Mouse (Mus musculus) CH12.LX (cell line): Measurements from ENCODE around the gene Osbpl3. TPM values are rescaled to one million over a fixed set of nuclear protein-coding genes. Genes with fewer than 3 reads are reported as not detected.

Source experiments
- DNase-seq: peaks from one replicate; pipeline ENCODE4 v3.0.0-alpha.2; 2013; ENCODE audit errors: extremely low read depth
- H3K27ac ChIP-seq: 2 replicates; pipeline ENCODE4 v1.5.1; 2012; ENCODE audit warnings: low read depth, mild to moderate bottlenecking, control low read depth, moderate library complexity; ENCODE audit not compliant: insufficient read depth
- H3K27me3 ChIP-seq: replicated peaks from 2 replicates; pipeline ENCODE3; 2012; ENCODE audit warnings: inconsistent platforms
- H3K36me3 ChIP-seq, 2 experiments: replicated peaks in 1 of 2; 2 replicates each; pipeline versions ENCODE3 to v1.6.1; 2012; ENCODE audit warnings: inconsistent platforms in 1 of 2, low read length in 1 of 2, mild to moderate bottlenecking in 1 of 2, mixed read lengths in 1 of 2, moderate library complexity in 1 of 2; ENCODE audit not compliant: control insufficient read depth in 1 of 2, insufficient read depth in 1 of 2
- H3K4me1 ChIP-seq, 2 experiments: 2 replicates each; pipeline ENCODE4 v1.6.1; 2012; ENCODE audit warnings: inconsistent platforms in 1 of 2, moderate library complexity in 1 of 2; ENCODE audit not compliant: insufficient read depth in 2 of 2, control insufficient read depth in 1 of 2
- H3K4me2 ChIP-seq: 2 replicates; pipeline ENCODE4 v1.6.1; 2012; ENCODE audit warnings: low read depth, mild to moderate bottlenecking, control low read depth; ENCODE audit not compliant: poor library complexity, insufficient read depth, severe bottlenecking
- H3K4me3 ChIP-seq, 3 experiments: fragments of 150-350 bp in 1 of 3; sonication (generic) in 1 of 3; replicated peaks in 1 of 3; 2 replicates each; pipeline versions ENCODE3 to v1.5.1; 2011 to 2012; ENCODE audit warnings: low read depth in 2 of 3, low read length in 2 of 3, mild to moderate bottlenecking in 2 of 3, moderate library complexity in 2 of 3, control low read depth in 1 of 3, improper control_type of control experiment in 1 of 3, inconsistent platforms in 1 of 3, mixed read lengths in 1 of 3; ENCODE audit not compliant: poor library complexity in 1 of 3
- H3K79me2 ChIP-seq: replicated peaks from 2 replicates; pipeline ENCODE4 v1.6.1; 2012; ENCODE audit warnings: mild to moderate bottlenecking, moderate library complexity; ENCODE audit not compliant: control insufficient read depth, poor library complexity, insufficient read depth, severe bottlenecking; ENCODE audit errors: extremely low read depth
- H3K9ac ChIP-seq: 2 replicates; pipeline ENCODE4 v1.6.1; 2012; ENCODE audit warnings: low read depth, mild to moderate bottlenecking, control low read depth, moderate library complexity; ENCODE audit not compliant: insufficient read depth
- H3K9me3 ChIP-seq: replicated peaks from 2 replicates; pipeline ENCODE3; 2012; ENCODE audit warnings: low read length, inconsistent platforms, mixed read lengths
- CTCF ChIP-seq, 2 experiments: IDR thresholded peaks in 1 of 2; conservative IDR thresholded peaks in 1 of 2; 2 replicates each; pipeline ENCODE4 v1.5.1; 2011 to 2012; ENCODE audit warnings: low read depth in 2 of 2, low read length in 2 of 2, improper control_type of control experiment in 1 of 2, inconsistent platforms in 1 of 2, mild to moderate bottlenecking in 1 of 2, moderate library complexity in 1 of 2
- E2F4 ChIP-seq: IDR thresholded peaks from 2 replicates; pipeline ENCODE4 v1.6.1; 2011; ENCODE audit warnings: low read depth, low read length, improper control_type of control experiment; ENCODE audit not compliant: insufficient replicate concordance
- ELF1 ChIP-seq: IDR thresholded peaks from 2 replicates; pipeline ENCODE4 v1.6.1; 2014; ENCODE audit warnings: low read depth, mild to moderate bottlenecking, inconsistent platforms, low read length, improper control_type of control experiment
- EP300 ChIP-seq: IDR thresholded peaks from 2 replicates; pipeline ENCODE4 v1.6.1; 2011; ENCODE audit warnings: low read length, improper control_type of control experiment
- ETS1 ChIP-seq: conservative IDR thresholded peaks from 2 replicates; pipeline ENCODE4 v1.6.1; 2012; ENCODE audit warnings: low read depth, mild to moderate bottlenecking, inconsistent platforms, low read length, improper control_type of control experiment, moderate library complexity
- HCFC1 ChIP-seq: IDR thresholded peaks from 2 replicates; pipeline ENCODE4 v1.6.1; 2012; ENCODE audit warnings: low read depth, mild to moderate bottlenecking, inconsistent platforms, low read length, improper control_type of control experiment
- IRF4 ChIP-seq: IDR thresholded peaks from 2 replicates; pipeline ENCODE4 v1.6.1; 2014; ENCODE audit warnings: low read depth, mild to moderate bottlenecking, inconsistent platforms, low read length, improper control_type of control experiment
- JUN ChIP-seq: IDR thresholded peaks from 2 replicates; pipeline ENCODE4 v1.6.1; 2011; ENCODE audit warnings: low read depth, mild to moderate bottlenecking, low read length, improper control_type of control experiment, moderate library complexity; ENCODE audit not compliant: insufficient read depth
- KAT2A ChIP-seq: IDR thresholded peaks from 2 replicates; pipeline ENCODE4 v1.6.1; 2012; ENCODE audit warnings: low read length, improper control_type of control experiment, inconsistent platforms; ENCODE audit not compliant: insufficient replicate concordance
- MAFK ChIP-seq: IDR thresholded peaks from 2 replicates; pipeline ENCODE4 v1.6.1; 2011; ENCODE audit warnings: low read length, improper control_type of control experiment; ENCODE audit not compliant: insufficient replicate concordance
- MAX ChIP-seq: IDR thresholded peaks from 2 replicates; pipeline ENCODE4 v1.6.1; 2011; ENCODE audit warnings: low read length, improper control_type of control experiment
- MAZ ChIP-seq: IDR thresholded peaks from 2 replicates; pipeline ENCODE4 v1.6.1; 2012; ENCODE audit warnings: low read depth, mild to moderate bottlenecking, inconsistent platforms, low read length, improper control_type of control experiment, moderate library complexity
- MXI1 ChIP-seq: IDR thresholded peaks from 2 replicates; pipeline ENCODE4 v1.6.1; 2011; ENCODE audit warnings: mild to moderate bottlenecking, low read depth, low read length, improper control_type of control experiment
- MYC ChIP-seq: IDR thresholded peaks from 2 replicates; pipeline ENCODE4 v1.6.1; 2011; ENCODE audit warnings: low read depth, mild to moderate bottlenecking, improper control_type of control experiment, low read length
- PAX5 ChIP-seq: IDR thresholded peaks from 2 replicates; pipeline ENCODE4 v1.6.1; 2012; ENCODE audit warnings: low read length, inconsistent platforms, mixed read lengths
- POLR2A ChIP-seq: IDR thresholded peaks from 2 replicates; pipeline ENCODE4 v1.6.1; 2011; ENCODE audit warnings: low read depth, mild to moderate bottlenecking, improper control_type of control experiment, low read length
- POLR2AphosphoS2 ChIP-seq: IDR thresholded peaks from 2 replicates; pipeline ENCODE4 v1.6.1; 2011; ENCODE audit warnings: low read depth, low read length, improper control_type of control experiment
- RCOR1 ChIP-seq: conservative IDR thresholded peaks from 2 replicates; pipeline ENCODE4 v1.6.1; 2012; ENCODE audit warnings: low read depth, mild to moderate bottlenecking, inconsistent platforms, low read length, improper control_type of control experiment
- TCF12 ChIP-seq: IDR thresholded peaks from 2 replicates; pipeline ENCODE4 v1.6.1; 2014; ENCODE audit warnings: low read depth, mild to moderate bottlenecking, inconsistent platforms, low read length, improper control_type of control experiment
- UBTF ChIP-seq: IDR thresholded peaks from 2 replicates; pipeline ENCODE4 v1.6.1; 2012; ENCODE audit warnings: low read depth, mild to moderate bottlenecking, inconsistent platforms, low read length, improper control_type of control experiment, moderate library complexity
- USF1 ChIP-seq: IDR thresholded peaks from 2 replicates; pipeline ENCODE4 v1.6.1; 2014; ENCODE audit warnings: low read depth, mild to moderate bottlenecking, inconsistent platforms, low read length, improper control_type of control experiment
- USF2 ChIP-seq: conservative IDR thresholded peaks from 2 replicates; pipeline ENCODE4 v1.6.1; 2011; ENCODE audit warnings: low read depth, low read length, improper control_type of control experiment
- dilution Hi-C: fragments of 300-500 bp; cut with MboI; formaldehyde crosslinking; loops from 2 replicates; pipeline ENCODE4 v1.14.3; 2020; ENCODE audit warnings: low sequenced_read_pairs; ENCODE audit not compliant: extremely low pct_unique_long_range_greater_than_20kb, extremely low pct_ligation_motif_present
- in situ Hi-C: fragments of 300-500 bp; cut with MboI; formaldehyde crosslinking; loops from 3 replicates; pipeline ENCODE4 v1.14.3; 2019; ENCODE audit warnings: low sequenced_read_pairs, low pct_ligation_motif_present, low pct_unique_long_range_greater_than_20kb, mixed read lengths
- polyA plus RNA-seq: library from polyadenylated mRNA; unstranded; fragments of >175 nt; gene quantifications from 2 replicates; pipeline ENCODE4 v1.2.1, GENCODE M21; 2012; ENCODE audit warnings: low read depth; ENCODE audit not compliant: insufficient read length
- total RNA-seq, 2 experiments: library from RNA; depleted of rRNA; stranded (reverse); fragments of 300-350 nt in 1 of 2; fragments of >200 nt in 1 of 2; gene quantifications; 2 replicates each; pipeline ENCODE4 v1.2.3; 2012 to 2014

Gene Osbpl3
- total RNA-seq (2012; rRNA removed) (7.7 and 8.1 TPM in 2 replicates), total RNA-seq (2014; rRNA removed) (2.2 and 2.7 TPM in 2 replicates), polyA plus RNA-seq (3.5 and 3.8 TPM in 2 replicates)

DNA sequence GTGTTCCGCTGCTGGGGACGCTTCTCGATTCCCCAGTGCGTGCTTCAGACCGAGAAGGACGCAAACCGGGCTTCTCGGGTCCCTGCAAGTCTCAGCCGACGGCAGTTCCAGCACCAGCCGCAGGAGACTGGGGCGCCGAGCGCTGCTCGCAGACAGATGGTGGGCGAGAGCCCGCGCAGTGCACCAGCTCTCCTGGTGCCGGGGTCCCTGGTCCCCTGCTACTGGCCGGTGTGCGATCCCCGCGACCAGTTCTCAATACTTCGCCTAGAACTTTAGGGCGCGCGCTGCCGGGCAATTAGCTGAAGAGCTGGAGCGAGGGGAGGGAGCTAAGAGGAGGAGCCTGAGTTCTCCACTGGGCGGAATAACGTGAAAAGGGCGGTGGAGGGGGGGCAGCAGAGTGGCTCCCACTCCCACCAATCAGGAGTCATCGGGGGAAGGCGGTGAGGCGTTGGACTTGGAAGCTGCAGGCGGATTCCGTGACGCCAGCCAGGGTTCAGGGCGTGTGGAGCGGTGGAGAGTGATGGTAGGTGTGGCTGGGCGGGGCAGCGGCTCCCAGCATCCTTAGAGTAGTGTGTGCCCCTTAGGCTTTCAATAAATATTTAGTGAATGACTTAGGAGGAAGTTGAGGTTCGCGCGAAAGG, at the start of gene Osbpl3:
Gene Osbpl3, minus strand, starts transcription at position 373 of the 641 bp plus-strand sequence.
- peaks cover 17 to 22% of the 10 kb centered on the region in 2 experiments for H3K4me1 ChIP-seq
- TF ChIP-seq ETS1: no peak
- 0 out of 2 replicates have a peak, but pooled peaks have one; percentile 18 for TF ChIP-seq MYC
- TF ChIP-seq CTCF (conservative IDR thresholded peaks at IDR 0.05 in 1 of 2, IDR thresholded peaks at IDR 0.05 in 1 of 2; ENCODE audit: low read depth in 2 of 2, low read length in 2 of 2): peak in 1 of 2 experiments; percentile 40; a peak in 1 of 4 replicates
- TF ChIP-seq UBTF: peak; percentile 93; the same call in 1 of the 2 replicates
- peak; percentile 56 for TF ChIP-seq POLR2A
- 0 out of 2 replicates have a peak, but pooled peaks have one; percentile 30 for TF ChIP-seq TCF12
- peak; percentile 58; the same call in 1 of the 2 replicates for TF ChIP-seq MAZ
- TF ChIP-seq IRF4: peak; percentile 39; the same call in 1 of the 2 replicates
- no peak for TF ChIP-seq POLR2AphosphoS2
- TF ChIP-seq USF2: no peak
- TF ChIP-seq HCFC1: 0 out of 2 replicates have a peak, but pooled peaks have one; percentile 14
- TF ChIP-seq RCOR1: no peak
- H3K9me3 ChIP-seq: peaks cover under 1% of the 10 kb centered on the region
- H3K4me3 ChIP-seq: peak within 1 kb of the TSS; percentile 56 to 58 (median 58)
- no peaks in the 10 kb centered on the region for H3K79me2 ChIP-seq
- H3K36me3 ChIP-seq: no peaks in the 10 kb centered on the region
- in situ Hi-C loops (no loop called here), dilution Hi-C loops (no loop called here)
- DNase-seq: peak; percentile 85
- peak within 1 kb of the TSS; percentile 8; the same call in 1 of the 2 replicates for H3K9ac ChIP-seq
- peak within 1 kb of the TSS; percentile 32 for H3K4me2 ChIP-seq
- no peak within 1 kb of the TSS for H3K27ac ChIP-seq
- H3K27me3 ChIP-seq: peaks cover 31% of the 10 kb centered on the region

DNA sequence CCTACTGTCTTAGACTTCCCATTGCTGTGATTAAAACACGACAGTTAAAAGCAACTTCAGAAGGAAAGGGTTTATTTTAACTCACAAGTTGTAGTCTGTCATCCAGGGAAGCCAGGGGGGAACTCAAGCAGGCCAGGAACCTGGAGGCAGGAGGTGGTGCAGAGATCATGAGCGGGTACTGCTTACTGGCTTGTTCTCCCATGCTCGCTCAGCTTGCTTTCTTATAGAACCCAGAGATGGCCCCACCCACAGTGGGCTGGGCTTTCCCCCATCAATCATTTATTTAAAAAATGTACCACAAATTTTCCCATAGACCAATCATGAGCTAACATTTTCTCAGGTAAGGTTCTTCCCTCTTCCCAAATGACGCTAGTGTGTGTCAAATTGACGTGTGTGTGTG, 49.5 kb upstream of the Osbpl3 start:
- Histone ChIP-seq H3K27me3 (peaks cover 12% of the 10 kb centered on the region), H3K79me2 (no peaks in the 10 kb centered on the region), H3K9me3 (no peaks in the 10 kb centered on the region), H3K27ac (no peak overlapping the region), H3K36me3 (no peaks in the 10 kb centered on the region), H3K4me2 (no peak overlapping the region), H3K9ac (no peak overlapping the region), H3K4me3 (no peak overlapping the region), H3K4me1 (no peaks in the 10 kb centered on the region)
- TF ChIP-seq HCFC1: no peak
- no peak for TF ChIP-seq MXI1
- TF ChIP-seq POLR2A: no peak
- TF ChIP-seq PAX5: no peak
- no peak for TF ChIP-seq ELF1
- TF ChIP-seq JUN: no peak
- TF ChIP-seq KAT2A: no peak
- no peak for TF ChIP-seq CTCF (conservative IDR thresholded peaks at IDR 0.05 in 1 of 2, IDR thresholded peaks at IDR 0.05 in 1 of 2; ENCODE audit: low read depth in 2 of 2, low read length in 2 of 2)
- TF ChIP-seq MYC: no peak
- TF ChIP-seq EP300: no peak
- no peak for TF ChIP-seq MAX
- TF ChIP-seq MAFK: no peak
- TF ChIP-seq USF1: no peak
- TF ChIP-seq TCF12: no peak
- no peak for TF ChIP-seq E2F4
- no peak for TF ChIP-seq POLR2AphosphoS2
- no peak for TF ChIP-seq USF2
- dilution Hi-C loops (no loop called here), in situ Hi-C loops (no loop called here)
- DNase-seq: no peak
